Comparison of ENCODE assay signal across 20 mouse cellular contexts in the genomic region with DNA sequence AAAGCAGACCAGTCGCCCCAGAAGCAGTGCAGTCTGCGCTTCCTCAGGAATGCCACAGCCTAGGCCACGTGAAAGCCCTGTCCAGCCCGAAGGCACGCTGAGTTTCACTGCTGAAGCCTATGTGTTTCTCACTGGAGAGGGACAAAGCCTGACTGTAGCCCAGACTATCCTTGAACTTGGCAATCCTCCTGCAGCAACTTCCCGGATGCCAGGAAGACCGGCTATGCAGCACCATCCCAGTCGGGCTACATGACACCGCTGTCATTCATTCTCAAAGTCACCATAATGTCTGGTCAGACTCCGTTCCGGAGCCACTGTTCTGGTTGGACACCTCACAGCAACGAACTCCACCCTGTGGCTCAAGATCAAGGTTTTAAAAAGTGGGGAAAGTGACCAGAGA. TPM values are rescaled to one million over a fixed set of nuclear protein-coding genes. Genes with fewer than 3 reads are reported as not detected.
DNase-seq lines count a peak whose midpoint lies in the region; ATAC-seq lines count a peak whose summit lies in the region.
"Had no signal": no experiment of that assay in that cellular context is flagged by ENCODE, and none has a peak within 500 bp of the region (broad histone marks: within the 10 kb centered on the region; RNA-seq: fewer than 3 reads in every experiment).

No protein-coding gene starts in this region.

- no peaks in the 10 kb centered on the region for H3K9me3 ChIP-seq in intestine, embryonic 15.5 days
- H3K9me3 ChIP-seq in intestine, embryonic 16.5 days (ENCODE audit: control insufficient read depth, low read length), result no peaks in the 10 kb centered on the region
- no peaks in the 10 kb centered on the region for H3K9me3 ChIP-seq in midbrain, embryonic 11.5 days (ENCODE audit: control insufficient read depth, low read length)
- no peaks in the 10 kb centered on the region for H3K9me3 ChIP-seq in midbrain, embryonic 15.5 days
- H3K9me3 ChIP-seq in liver, embryonic 15.5 days (replicated peaks), result no peaks in the 10 kb centered on the region
- H3K9me3 ChIP-seq: embryonic facial prominence, embryonic 10.5 days; forebrain, embryonic 15.5 days; heart, embryonic 15.5 days; hindbrain, embryonic 10.5 days had no signal

- H3K9ac ChIP-seq in intestine, embryonic 15.5 days, result peak overlapping the region; percentile 8; the same call in 1 of the 2 replicates
- H3K9ac ChIP-seq in intestine, embryonic 16.5 days (ENCODE audit: low read depth, low read length), result no peak overlapping the region
- H3K9ac ChIP-seq in midbrain, embryonic 11.5 days (ENCODE audit: low read length), result no peak overlapping the region
- H3K9ac ChIP-seq in midbrain, embryonic 15.5 days, result no peak overlapping the region
- peak overlapping the region; percentile 18; the same call in 1 of the 2 replicates for H3K9ac ChIP-seq in liver, embryonic 15.5 days
- H3K9ac ChIP-seq: forebrain, embryonic 15.5 days; heart, embryonic 15.5 days had no signal

- no peak overlapping the region for H3K4me2 ChIP-seq in intestine, embryonic 15.5 days (replicated peaks)
- no peak overlapping the region for H3K4me2 ChIP-seq in intestine, embryonic 16.5 days (ENCODE audit: low read depth, low read length)
- no peak overlapping the region for H3K4me2 ChIP-seq in midbrain, embryonic 11.5 days
- H3K4me2 ChIP-seq in midbrain, embryonic 15.5 days, result no peak overlapping the region
- H3K4me2 ChIP-seq in liver, embryonic 15.5 days, result peak overlapping the region; percentile 100; the same call in 1 of the 2 replicates
- H3K4me2 ChIP-seq: forebrain, embryonic 15.5 days; heart, embryonic 11.5 days had no signal

- no peaks in the 10 kb centered on the region for H3K27me3 ChIP-seq in intestine, embryonic 15.5 days (replicated peaks)
- no peaks in the 10 kb centered on the region for H3K27me3 ChIP-seq in intestine, embryonic 16.5 days (replicated peaks; ENCODE audit: control insufficient read depth, insufficient read depth, low read length)
- H3K27me3 ChIP-seq in midbrain, embryonic 11.5 days (ENCODE audit: control insufficient read depth, insufficient read depth, low read length), result no peaks in the 10 kb centered on the region
- H3K27me3 ChIP-seq in midbrain, embryonic 15.5 days (replicated peaks), result no peaks in the 10 kb centered on the region
- no peaks in the 10 kb centered on the region for H3K27me3 ChIP-seq in liver, embryonic 15.5 days
- H3K27me3 ChIP-seq: forebrain, embryonic 15.5 days; heart, embryonic 15.5 days had no signal

- peak; percentile 37 for DNase-seq in cerebellum, adult 9-11 months
- peak; percentile 37 for DNase-seq in midbrain, embryonic 11.5 days (ENCODE audit: low spot score, missing footprints)
- DNase-seq in cerebellum, adult 9-10 months, result no peak
- DNase-seq: adrenal gland, adult 8-10 months; cerebellum, adult 11-12 months; gastrocnemius, postnatal 10 days; heart, adult 2 months; heart, postnatal 14 days had no signal

- H3K27ac ChIP-seq in intestine, embryonic 15.5 days, result no peak overlapping the region
- no peak overlapping the region for H3K27ac ChIP-seq in intestine, embryonic 16.5 days (ENCODE audit: low read length)
- H3K27ac ChIP-seq in midbrain, embryonic 11.5 days (ENCODE audit: low read depth, low read length), result no peak overlapping the region
- H3K27ac ChIP-seq in midbrain, embryonic 15.5 days, result no peak overlapping the region
- no peak overlapping the region for H3K27ac ChIP-seq in liver, embryonic 15.5 days (replicated peaks)
- H3K27ac ChIP-seq: embryonic facial prominence, embryonic 10.5 days; forebrain, embryonic 15.5 days; heart, adult 2 months; heart, embryonic 15.5 days; hindbrain, embryonic 10.5 days had no signal

- no peak for ATAC-seq in cerebellum, adult (ENCODE audit: insufficient number of reproducible peaks, low FRiP score, low TSS enrichment)
- ATAC-seq in intestine, embryonic 15.5 days, result no peak
- no peak for ATAC-seq in intestine, embryonic 16.5 days
- ATAC-seq in midbrain, embryonic 11.5 days (ENCODE audit: low FRiP score), result no peak
- no peak for ATAC-seq in midbrain, embryonic 15.5 days (replicated peaks)
- no peak for ATAC-seq in liver, embryonic 15.5 days (ENCODE audit: insufficient read depth)
- ATAC-seq: forebrain, embryonic 15.5 days; hindbrain, embryonic 16.5 days; inflammation-experienced regulatory T-cells, adult 6 months had no signal

- no peak overlapping the region for H3K4me3 ChIP-seq in intestine, embryonic 15.5 days (replicated peaks)
- no peak overlapping the region for H3K4me3 ChIP-seq in intestine, embryonic 16.5 days (ENCODE audit: low read length)
- no peak overlapping the region for H3K4me3 ChIP-seq in midbrain, embryonic 11.5 days (ENCODE audit: low read depth, low read length)
- H3K4me3 ChIP-seq in midbrain, embryonic 15.5 days, result no peak overlapping the region
- no peak overlapping the region for H3K4me3 ChIP-seq in liver, embryonic 15.5 days (replicated peaks)
- H3K4me3 ChIP-seq: forebrain, embryonic 15.5 days; heart, adult 2 months had no signal

- peaks cover 25% of the 10 kb centered on the region for H3K36me3 ChIP-seq in intestine, embryonic 15.5 days
- H3K36me3 ChIP-seq in intestine, embryonic 16.5 days (ENCODE audit: control insufficient read depth, insufficient read depth, low read length), result peaks cover 31% of the 10 kb centered on the region
- H3K36me3 ChIP-seq in midbrain, embryonic 11.5 days (ENCODE audit: control insufficient read depth, insufficient read depth, low read length), result peaks cover 17% of the 10 kb centered on the region
- peaks cover 7% of the 10 kb centered on the region; the same call in 1 of the 2 replicates for H3K36me3 ChIP-seq in midbrain, embryonic 15.5 days (replicated peaks)
- peaks cover 56% of the 10 kb centered on the region for H3K36me3 ChIP-seq in liver, embryonic 15.5 days (replicated peaks)

- whole genome bisulfite sequencing in intestine, embryonic 15.5 days, result 91% methylated on average over 12 of the region's 12 CpGs
- 89% methylated on average over 12 of the region's 12 CpGs for WGBS in intestine, embryonic 16.5 days
- 91% methylated on average over 12 of the region's 12 CpGs for WGBS in midbrain, embryonic 11.5 days
- 94% methylated on average over 12 of the region's 12 CpGs for WGBS in midbrain, embryonic 15.5 days
- 86% methylated on average over 12 of the region's 12 CpGs for WGBS in liver, embryonic 15.5 days (ENCODE audit: insufficient replicate concordance)

- H3K4me1 ChIP-seq in intestine, embryonic 15.5 days (replicated peaks), result peaks cover 8% of the 10 kb centered on the region
- H3K4me1 ChIP-seq in intestine, embryonic 16.5 days (ENCODE audit: control insufficient read depth, insufficient read depth, low read length), result peaks cover 12% of the 10 kb centered on the region; the same call in 1 of the 2 replicates
- H3K4me1 ChIP-seq in midbrain, embryonic 11.5 days (ENCODE audit: control insufficient read depth, insufficient read depth, low read length), result peaks cover 10% of the 10 kb centered on the region
- H3K4me1 ChIP-seq in midbrain, embryonic 15.5 days, result peaks cover 20% of the 10 kb centered on the region
- peaks cover 58% of the 10 kb centered on the region for H3K4me1 ChIP-seq in liver, embryonic 15.5 days (replicated peaks)

RNA-seq across cellular contexts. Expression of a gene that starts 2.2 kb away (rescaled TPM):
- polyA plus RNA-seq in intestine, embryonic 15.5 days (2015; fragmentation: Nextera tagmentation; extraction: Ambion mirVana), result 64.1 and 69.3 TPM in 2 replicates
- polyA plus RNA-seq in intestine, embryonic 16.5 days (2015; fragmentation: Nextera tagmentation; extraction: Ambion mirVana), result 66.8 and 67.0 TPM in 2 replicates
- polyA plus RNA-seq in midbrain, embryonic 11.5 days (2014; fragmentation: Nextera tagmentation; extraction: Ambion mirVana), result 14.9 and 16.5 TPM in 2 replicates
- polyA plus RNA-seq in midbrain, embryonic 15.5 days (2015; fragmentation: Nextera tagmentation; extraction: Ambion mirVana), result 23.0 and 23.1 TPM in 2 replicates
- polyA plus RNA-seq in liver, embryonic 15.5 days (2015; fragmentation: Nextera tagmentation; extraction: Ambion mirVana), result 28.9 and 33.2 TPM in 2 replicates

RNA-seq across cellular contexts. Expression of a gene that starts 7.7 kb away (rescaled TPM):
- 33.6 and 37.4 TPM in 2 replicates for polyA plus RNA-seq in intestine, embryonic 15.5 days (2015; fragmentation: Nextera tagmentation; extraction: Ambion mirVana)
- 30.8 and 37.2 TPM in 2 replicates for polyA plus RNA-seq in intestine, embryonic 16.5 days (2015; fragmentation: Nextera tagmentation; extraction: Ambion mirVana)
- polyA plus RNA-seq in midbrain, embryonic 11.5 days (2014; fragmentation: Nextera tagmentation; extraction: Ambion mirVana), result 40.0 and 40.2 TPM in 2 replicates
- polyA plus RNA-seq in midbrain, embryonic 15.5 days (2015; fragmentation: Nextera tagmentation; extraction: Ambion mirVana), result 60.1 and 64.6 TPM in 2 replicates
- polyA plus RNA-seq in liver, embryonic 15.5 days (2015; fragmentation: Nextera tagmentation; extraction: Ambion mirVana), result 20.0 and 21.3 TPM in 2 replicates

RNA-seq across cellular contexts. Expression of a gene that starts 31.6 kb away (rescaled TPM):
- 10.3 and 12.4 TPM in 2 replicates for polyA plus RNA-seq in intestine, embryonic 15.5 days (2015; fragmentation: Nextera tagmentation; extraction: Ambion mirVana)
- 7.0 and 8.4 TPM in 2 replicates for polyA plus RNA-seq in intestine, embryonic 16.5 days (2015; fragmentation: Nextera tagmentation; extraction: Ambion mirVana)
- 28.1 and 36.1 TPM in 2 replicates for polyA plus RNA-seq in midbrain, embryonic 11.5 days (2014; fragmentation: Nextera tagmentation; extraction: Ambion mirVana)
- 37.1 and 39.1 TPM in 2 replicates for polyA plus RNA-seq in midbrain, embryonic 15.5 days (2015; fragmentation: Nextera tagmentation; extraction: Ambion mirVana)
- polyA plus RNA-seq in liver, embryonic 15.5 days (2015; fragmentation: Nextera tagmentation; extraction: Ambion mirVana), result 11.6 and 15.2 TPM in 2 replicates

Comparison
In these comparisons a context has a peak if more than half of its experiments do, and no peak if none do; other contexts are left out.
1. H3K9ac ChIP-seq: peak in intestine, embryonic 15.5 days (single experiment) and liver, embryonic 15.5 days (single experiment); none in intestine, embryonic 16.5 days (single experiment), midbrain, embryonic 11.5 days (single experiment) and midbrain, embryonic 15.5 days (single experiment).